Mouse (Mus musculus) T-helper 2 cell (primary cell): ENCODE data around the gene Optn.
"Not testable (repeated sequence)": the region's sequence is repeated elsewhere in the genome, so short reads cannot be mapped to it uniquely, and the experiment has no call there.

Experiments
- in situ Hi-C: fragments of 300-600 bp; cut with MboI, MseI; formaldehyde crosslinking; loops from one replicate; pipeline ENCODE4 v1.15.1; 2025; ENCODE audit warnings: high pct_unique_total_duplicates

Gene Optn

DNA sequence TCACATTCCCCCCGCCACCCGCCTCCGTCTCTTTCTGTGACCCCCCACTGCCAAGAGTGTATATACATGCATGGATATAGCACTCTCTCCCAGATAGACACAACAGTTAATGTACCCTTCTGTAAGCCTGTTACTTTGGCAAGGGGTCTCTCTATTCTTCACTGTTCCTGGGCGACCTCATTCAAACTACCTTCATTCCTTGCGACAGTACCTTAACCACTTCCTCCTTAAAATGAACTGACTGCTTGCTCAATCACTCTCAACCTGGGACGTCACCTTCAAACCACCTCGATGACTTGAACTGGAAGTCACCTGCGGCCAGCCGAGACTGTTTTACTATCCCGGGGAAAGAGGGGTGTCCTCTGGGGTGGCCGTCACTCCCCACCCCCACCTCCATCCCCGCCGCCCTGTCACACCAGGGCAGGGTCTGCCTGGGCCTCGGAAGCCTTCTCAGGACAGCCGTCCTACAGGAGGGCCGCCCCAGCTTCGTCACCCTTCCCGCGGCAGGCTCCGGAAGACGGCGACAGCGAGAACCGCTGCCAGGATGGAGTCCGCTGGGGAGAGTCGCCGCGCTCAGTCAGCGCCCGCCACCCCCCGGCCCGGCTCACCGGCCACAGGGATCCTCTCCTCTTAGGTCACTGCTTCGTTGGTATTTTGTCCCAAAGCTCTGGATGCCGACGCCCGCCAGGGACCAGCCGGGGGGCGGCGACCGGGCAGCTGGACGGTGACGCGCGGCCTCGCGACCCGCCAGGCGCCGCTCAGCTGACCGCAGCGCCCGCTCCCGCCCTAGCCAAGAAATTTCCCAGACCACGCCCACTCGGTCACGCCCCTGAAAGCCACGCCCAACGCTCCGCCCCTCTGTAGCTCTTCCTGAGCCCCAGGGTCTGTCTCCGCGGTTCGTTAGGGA lies at the start of gene Optn:
Gene Optn (minus strand): TSS at position 753 of the 907 bp plus-strand sequence.
- in situ Hi-C loops = no loop called here

DNA sequence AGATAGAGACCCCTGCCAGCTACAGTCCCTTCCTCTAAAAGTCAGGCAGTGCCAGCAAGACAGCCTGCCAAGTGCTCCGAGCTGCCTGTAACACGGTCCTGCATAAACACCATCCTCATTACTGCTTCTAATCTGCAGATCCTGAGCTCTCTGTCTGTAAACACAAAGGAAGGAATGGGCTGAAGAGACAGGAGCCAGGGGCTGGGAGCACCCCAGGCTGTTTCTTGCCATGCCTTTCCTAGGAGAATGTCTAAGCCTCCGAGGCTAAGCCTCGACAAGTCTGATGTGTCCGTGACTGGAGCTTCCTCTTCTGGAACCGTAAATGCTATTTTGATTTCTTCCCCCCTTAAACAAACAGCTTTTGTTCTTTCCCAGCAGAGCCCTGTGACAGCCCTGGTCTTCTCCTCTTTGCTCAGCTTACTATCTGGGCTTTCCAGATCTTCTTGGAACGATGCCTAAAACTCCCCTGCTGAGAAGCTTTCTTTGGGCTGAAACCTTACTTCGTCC lies 49.0 kb upstream of the Optn start:
- in situ Hi-C loops = loop anchor here (25.0 kb wide), 1 partner anchor 1024 kb away; the partner anchor contains the start of gene Proser2

- in situ Hi-C loops = loop anchor here (25.0 kb wide), 1 partner anchor 1034 kb away; the partner anchor contains the start of gene Proser2
Measured at GRCm38 (mm10) chr2:5102891-5103290, 39.0 kb upstream of the Optn start.

- in situ Hi-C loops = loop anchor here (25.0 kb wide), 1 partner anchor 1036 kb away; the partner anchor contains the start of gene Proser2
Measured at GRCm38 (mm10) chr2:5101743-5102245, 37.9 kb upstream of the Optn start.

DNA sequence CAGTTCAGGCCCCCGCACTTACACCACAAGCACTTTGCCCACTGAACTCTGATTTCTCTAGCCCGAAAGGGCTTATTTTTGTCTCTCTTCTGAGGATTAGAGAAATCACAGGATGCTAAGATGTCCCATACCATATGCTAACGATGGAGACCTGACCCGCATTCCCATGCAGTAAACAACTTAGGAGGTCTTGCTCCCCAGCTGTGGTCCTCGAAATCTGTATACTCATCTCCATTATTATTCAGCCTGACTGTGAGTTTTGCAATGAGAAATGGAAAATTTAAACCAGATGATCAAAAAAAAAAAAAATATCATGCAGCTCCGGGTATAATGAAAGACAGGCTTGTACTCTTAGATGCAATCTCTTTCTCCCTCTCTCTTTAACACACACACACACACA lies 35.3 kb upstream of the Optn start:
- in situ Hi-C loops = loop anchor here (25.0 kb wide), 1 partner anchor 713 kb away; no protein-coding TSS in a partner anchor

- in situ Hi-C loops = loop anchor here (25.0 kb wide), 1 partner anchor 714 kb away; no protein-coding TSS in a partner anchor
Measured at GRCm38 (mm10) chr2:5097786-5098445, 34.1 kb upstream of the Optn start.

GRCm38 (mm10) chr2:5095316-5095715 lies 31.5 kb upstream of the Optn start:
- in situ Hi-C loops = loop anchor here (25.0 kb wide), 1 partner anchor 717 kb away; no protein-coding TSS in a partner anchor

DNA sequence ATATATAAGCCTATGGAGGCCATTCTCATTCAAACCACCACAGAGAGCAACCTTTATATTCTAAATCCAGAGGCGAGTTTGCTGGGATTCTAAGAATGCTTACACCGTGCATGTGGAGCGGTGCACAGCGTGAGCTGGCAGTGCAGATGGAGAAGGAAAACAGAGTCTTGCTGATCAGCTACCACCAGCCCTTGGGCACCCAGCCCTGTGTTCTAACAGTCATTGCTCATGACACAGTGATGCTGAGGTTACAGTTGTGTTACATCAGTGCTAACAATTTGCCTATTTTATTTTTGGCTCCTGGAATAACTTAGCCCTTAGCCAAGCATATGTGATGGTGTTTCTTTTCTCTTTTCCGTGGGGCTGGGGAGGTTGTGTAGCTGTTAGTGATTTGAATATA lies 31.0 kb upstream of the Optn start:
- in situ Hi-C loops = loop anchor here (25.0 kb wide), 1 partner anchor 717 kb away; no protein-coding TSS in a partner anchor

GRCm38 (mm10) chr2:5090385-5090784 lies 26.5 kb upstream of the Optn start:
- in situ Hi-C loops = loop anchor here (25.0 kb wide), 1 partner anchor 722 kb away; no protein-coding TSS in a partner anchor

- in situ Hi-C loops = loop anchor here (25.0 kb wide), 1 partner anchor 725 kb away; no protein-coding TSS in a partner anchor
Measured at GRCm38 (mm10) chr2:5087667-5088066, 23.8 kb upstream of the Optn start.

DNA sequence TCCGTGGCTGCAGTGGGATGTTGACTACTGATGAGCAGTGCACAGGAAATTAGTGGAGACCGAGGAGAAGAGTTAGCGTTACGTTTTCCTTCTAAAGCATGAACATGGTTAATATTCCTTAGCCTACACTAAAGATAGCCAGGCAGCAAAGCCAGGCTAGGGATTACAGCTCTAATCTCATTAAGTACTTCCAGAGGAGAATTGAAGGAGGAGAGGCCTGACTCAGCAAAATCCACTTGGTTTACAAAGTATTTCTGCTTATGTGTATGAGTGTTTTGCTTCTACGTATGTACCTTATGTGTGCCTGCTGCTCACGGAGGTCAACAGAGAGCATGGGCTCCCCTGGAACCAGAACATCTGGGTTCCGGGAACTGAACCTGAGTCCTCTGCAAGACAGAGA lies 19.9 kb upstream of the Optn start:
- in situ Hi-C loops = loop anchor here (25.0 kb wide), 1 partner anchor 729 kb away; no protein-coding TSS in a partner anchor

DNA sequence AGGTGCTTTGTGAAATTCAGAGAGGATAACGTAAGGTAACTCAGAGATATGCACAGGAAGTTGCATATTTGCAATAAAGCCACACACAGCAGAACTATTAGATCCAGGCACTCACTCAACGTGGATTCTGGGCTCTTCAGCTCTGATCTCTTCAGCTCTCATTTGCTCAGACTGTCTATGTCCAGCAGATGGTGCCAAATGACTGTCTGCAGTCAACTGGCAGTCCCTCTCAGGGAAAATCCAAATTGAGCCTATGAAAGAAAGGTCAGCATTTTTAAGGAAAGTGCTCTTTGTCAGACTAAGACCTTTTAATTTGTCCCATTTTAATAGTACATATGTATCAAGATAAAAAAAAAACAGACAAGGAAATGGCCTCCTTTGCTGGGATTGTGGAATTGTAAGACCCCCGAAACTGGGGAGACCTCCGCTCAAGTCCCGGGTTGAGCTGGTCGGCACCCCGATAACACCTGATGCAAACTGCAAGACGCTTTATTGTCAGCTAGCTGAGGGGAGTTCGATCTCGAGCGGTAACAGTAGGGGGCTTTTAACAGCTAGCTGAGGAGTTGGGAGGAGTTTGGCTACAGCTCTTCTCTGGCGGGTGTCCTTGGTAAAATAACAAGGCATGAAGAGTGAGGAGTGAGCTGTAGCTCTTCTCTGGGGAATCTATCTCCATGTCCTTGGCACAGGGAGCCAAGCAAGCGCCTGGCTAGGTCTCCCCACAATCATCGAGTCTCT lies 16.4 kb upstream of the Optn start:
- in situ Hi-C loops = loop anchor here (25.0 kb wide), 1 partner anchor 732 kb away; no protein-coding TSS in a partner anchor

- in situ Hi-C loops = loop anchor here (25.0 kb wide), 1 partner anchor 734 kb away; no protein-coding TSS in a partner anchor
Measured at GRCm38 (mm10) chr2:5077937-5078336, 14.1 kb upstream of the Optn start.

DNA sequence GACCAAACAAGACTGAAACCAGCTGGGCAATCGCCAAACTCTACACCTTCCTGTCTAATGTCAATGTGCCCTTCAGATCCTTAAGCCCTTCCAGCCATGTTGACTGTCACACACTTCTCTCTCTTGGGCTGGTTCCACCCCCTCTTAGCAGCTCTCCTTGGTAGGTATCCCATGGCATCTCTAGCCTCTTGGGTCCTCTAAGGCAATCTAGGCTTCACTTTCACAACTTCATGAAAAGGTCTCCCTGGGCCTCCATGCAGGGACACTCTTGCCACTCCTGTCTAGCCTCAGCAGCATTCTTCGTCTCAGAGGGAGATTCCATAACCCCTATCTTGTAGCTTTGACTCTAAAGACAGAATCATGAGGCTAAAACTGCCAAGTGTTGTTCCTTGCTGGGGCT lies 13.6 kb upstream of the Optn start:
- in situ Hi-C loops = loop anchor here (25.0 kb wide), 1 partner anchor 735 kb away; no protein-coding TSS in a partner anchor

DNA sequence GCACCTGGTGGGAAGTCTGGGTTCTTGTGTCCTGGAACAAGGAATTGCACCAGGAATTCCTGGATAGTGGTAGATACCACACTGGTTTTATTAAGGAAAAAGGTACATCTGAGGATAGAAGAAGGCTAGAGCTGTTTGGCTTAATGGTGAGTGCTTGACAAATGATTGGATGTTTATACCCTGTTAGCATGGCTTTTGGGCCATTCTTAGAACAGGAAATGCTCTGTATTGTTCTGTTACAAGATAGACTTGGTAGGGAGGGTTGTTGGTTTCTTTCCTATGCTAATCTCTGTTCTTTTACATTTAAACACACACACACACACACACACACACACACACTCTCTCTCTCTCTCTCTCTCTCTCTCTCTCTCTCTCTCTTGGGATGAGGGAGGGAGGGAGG lies 12.0 kb upstream of the Optn start:
- in situ Hi-C loops = loop anchor here (25.0 kb wide), 1 partner anchor 736 kb away; no protein-coding TSS in a partner anchor

GRCm38 (mm10) chr2:5075432-5075831 lies 11.6 kb upstream of the Optn start:
- in situ Hi-C loops = loop anchor here (25.0 kb wide), 1 partner anchor 737 kb away; no protein-coding TSS in a partner anchor

GRCm38 (mm10) chr2:5073785-5074184 lies 9.9 kb upstream of the Optn start:
- in situ Hi-C loops = no loop called here

- in situ Hi-C loops = no loop called here
Measured at GRCm38 (mm10) chr2:5067951-5068350, 4.1 kb upstream of the Optn start.

- in situ Hi-C loops = not testable (repeated sequence)
Measured at GRCm38 (mm10) chr2:5067254-5067653, 3.4 kb upstream of the Optn start.

GRCm38 (mm10) chr2:5064247-5064646 lies 396 bp upstream of the Optn start:
- in situ Hi-C loops = no loop called here
